Comparison of ENCODE assay signal across 33 mouse cellular contexts in genomic region chr12:49409833-49410232, GRCm38 (mm10). TPM values are rescaled to one million over a fixed set of nuclear protein-coding genes. Genes with fewer than 3 reads are reported as not detected.
DNase-seq lines count a peak whose midpoint lies in the region; ATAC-seq and TF ChIP-seq lines count a peak whose summit lies in the region.
"Had no signal": no experiment of that assay in that cellular context is flagged by ENCODE, and none has a peak within 500 bp of the region (broad histone marks: within the 10 kb centered on the region; RNA-seq: fewer than 3 reads in every experiment).

No protein-coding gene starts in this region.

- ATAC-seq in forebrain, embryonic 12.5 days (ENCODE audit: low FRiP score): peak; percentile 81; the same call in 1 of the 2 replicates
- ATAC-seq in forebrain, postnatal 0 days: peak; percentile 28; the same call in 1 of the 2 replicates
- ATAC-seq: inflammation-experienced regulatory T-cells, adult 6 months; Patski had no signal

- no peak for DNase-seq in layer of hippocampus, adult 2 months (ENCODE audit: low spot score in 2 of 2)
- DNase-seq in layer of hippocampus, adult 9-11 months: no peak
- peak; percentile 72 for DNase-seq in brain, embryonic 14.5 days (ENCODE audit: low read depth)
- no peak for DNase-seq in forebrain, postnatal 0 days
- no peak for DNase-seq in urinary bladder, adult 2 months (ENCODE audit: low spot score)
- DNase-seq in lung, postnatal 14 days: no peak
- DNase-seq: adrenal gland, postnatal 10 days; cerebellum, adult 18-20 months; cerebellum, postnatal 10 days; gastrocnemius, postnatal 14 days; kidney, adult 11 months; kidney, postnatal 14 days; left cerebral cortex, postnatal 4 days; lung, adult 2 months; lung, postnatal 10 days; thymus, postnatal 4 days had no signal

- no peaks in the 10 kb centered on the region for H3K36me3 ChIP-seq in forebrain, embryonic 12.5 days (replicated peaks)
- no peaks in the 10 kb centered on the region for H3K36me3 ChIP-seq in forebrain, postnatal 0 days (ENCODE audit: insufficient read depth)
- H3K36me3 ChIP-seq: heart, embryonic 10.5 days; heart, embryonic 15.5 days; limb, embryonic 15.5 days; neural tube, embryonic 12.5 days had no signal

- no peaks in the 10 kb centered on the region for H3K27me3 ChIP-seq in forebrain, embryonic 12.5 days
- H3K27me3 ChIP-seq in forebrain, postnatal 0 days (ENCODE audit: insufficient read depth, low read length): no peaks in the 10 kb centered on the region

- 15% methylated on average over 2 of the region's 2 CpGs for WGBS in forebrain, embryonic 12.5 days
- 15% methylated on average over 2 of the region's 2 CpGs for WGBS in forebrain, postnatal 0 days

- peaks cover 6% of the 10 kb centered on the region; the same call in 1 of the 2 replicates for H3K4me1 ChIP-seq in forebrain, embryonic 12.5 days
- no peaks in the 10 kb centered on the region for H3K4me1 ChIP-seq in forebrain, postnatal 0 days (ENCODE audit: insufficient read depth)
- H3K4me1 ChIP-seq: heart, embryonic 10.5 days; heart, embryonic 15.5 days; limb, embryonic 15.5 days; neural tube, embryonic 12.5 days had no signal

- no peak overlapping the region for H3K4me3 ChIP-seq in layer of hippocampus, adult 2 months
- H3K4me3 ChIP-seq in forebrain, embryonic 12.5 days (replicated peaks): no peak overlapping the region
- H3K4me3 ChIP-seq in forebrain, postnatal 0 days (ENCODE audit: low read depth, low read length): no peak overlapping the region
- H3K4me3 ChIP-seq: erythroblast, embryonic 14.5 days; heart, embryonic 10.5 days; heart, embryonic 15.5 days; limb, embryonic 15.5 days; myocyte; neural tube, embryonic 12.5 days had no signal

- TF ChIP-seq CTCF in layer of hippocampus, adult 2 months (conservative IDR thresholded peaks at IDR 0.05): no peak
- TF ChIP-seq CTCF in brain, embryonic 14.5 days (IDR thresholded peaks at IDR 0.05; ENCODE audit: borderline replicate concordance, extremely low read depth, insufficient read depth, insufficient read length): no peak
- TF ChIP-seq CTCF in forebrain, postnatal 0 days (IDR thresholded peaks at IDR 0.05; ENCODE audit: low read depth): no peak

- no peak for TF ChIP-seq POLR2A in brain, embryonic 14.5 days (IDR thresholded peaks at IDR 0.05; ENCODE audit: borderline replicate concordance, extremely low read depth, insufficient read depth, insufficient read length, poor library complexity, severe bottlenecking)

- no peak overlapping the region for H3K4me2 ChIP-seq in forebrain, embryonic 12.5 days
- H3K4me2 ChIP-seq in forebrain, postnatal 0 days (ENCODE audit: low read depth): no peak overlapping the region
- H3K4me2 ChIP-seq: heart, embryonic 15.5 days; hindbrain, embryonic 14.5 days; limb, embryonic 15.5 days; neural tube, embryonic 12.5 days had no signal

- H3K9me3 ChIP-seq in forebrain, embryonic 12.5 days: no peaks in the 10 kb centered on the region
- H3K9me3 ChIP-seq in forebrain, postnatal 0 days (ENCODE audit: low read length): no peaks in the 10 kb centered on the region
- H3K9me3 ChIP-seq: heart, embryonic 10.5 days; heart, embryonic 15.5 days; limb, embryonic 15.5 days; neural tube, embryonic 12.5 days had no signal

- H3K27ac ChIP-seq in layer of hippocampus, adult 2 months: peak overlapping the region; percentile 15; the same call in 1 of the 2 replicates
- peak overlapping the region; percentile 59; the same call in 1 of the 2 replicates for H3K27ac ChIP-seq in forebrain, embryonic 12.5 days
- no peak overlapping the region for H3K27ac ChIP-seq in forebrain, postnatal 0 days (ENCODE audit: low read depth, low read length)
- H3K27ac ChIP-seq: heart, embryonic 10.5 days; heart, embryonic 15.5 days; hindbrain, embryonic 14.5 days; limb, embryonic 15.5 days; liver, embryonic 14.5 days; neural tube, embryonic 12.5 days had no signal

- no peak overlapping the region for H3K9ac ChIP-seq in forebrain, embryonic 12.5 days
- H3K9ac ChIP-seq in forebrain, postnatal 0 days: no peak overlapping the region
- H3K9ac ChIP-seq: heart, embryonic 15.5 days; hindbrain, embryonic 14.5 days; limb, embryonic 15.5 days; liver, embryonic 14.5 days; neural tube, embryonic 12.5 days had no signal

RNA-seq across cellular contexts. Expression of gene Gm43517, which starts 24.9 kb away (rescaled TPM):
- 10 to 100 TPM; 11.7 to 12.8 TPM for total RNA-seq in layer of hippocampus, adult 2 months (2021)
- 1.5 and 4.7 TPM in 2 replicates for polyA plus RNA-seq in brain, embryonic 14.5 days (2012; rRNA removed)
- 1.9 and 2.2 TPM in 2 replicates for polyA plus RNA-seq in forebrain, embryonic 12.5 days (2016; fragmentation: Nextera tagmentation; extraction: Ambion mirVana)
- 16.1 and 16.8 TPM in 2 replicates for total RNA-seq in forebrain, postnatal 0 days (2014; rRNA removed)
- 0.53 and 0.85 TPM in 2 replicates for polyA plus RNA-seq in forebrain, postnatal 0 days (2015; fragmentation: Nextera tagmentation; extraction: Ambion mirVana)
- polyA plus RNA-seq in urinary bladder, adult 2 months (2012; rRNA removed): not detected in 2 replicates
- total RNA-seq: common myeloid progenitor, adult 5-6 weeks; gastrocnemius, postnatal 14 days; granulocyte monocyte progenitor cell, adult 5-6 weeks; heart, postnatal 25 days; MEL had no signal
- polyA plus RNA-seq: embryonic facial prominence, embryonic 14.5 days; erythroblast, embryonic 14.5 days; heart, embryonic 10.5 days; heart, embryonic 15.5 days; hindbrain, embryonic 14.5 days; inflammation-experienced regulatory T-cells, adult 6 months; kidney, embryonic 14.5 days; limb, embryonic 15.5 days; liver, embryonic 14.5 days; lung, adult 2 months; myocyte; neural tube, embryonic 12.5 days; Patski had no signal

RNA-seq across cellular contexts. Expression of gene Foxg1, which starts 27.4 kb away (rescaled TPM):
- total RNA-seq in layer of hippocampus, adult 2 months (2021): 100 to 1,000 TPM; 149 to 167 TPM
- polyA plus RNA-seq in brain, embryonic 14.5 days (2012; rRNA removed): 76.0 and 160 TPM in 2 replicates
- polyA plus RNA-seq in forebrain, embryonic 12.5 days (2016; fragmentation: Nextera tagmentation; extraction: Ambion mirVana): 59.7 and 68.4 TPM in 2 replicates
- 76.5 and 79.4 TPM in 2 replicates for total RNA-seq in forebrain, postnatal 0 days (2014; rRNA removed)
- polyA plus RNA-seq in forebrain, postnatal 0 days (2015; fragmentation: Nextera tagmentation; extraction: Ambion mirVana): 50.8 and 53.4 TPM in 2 replicates
- not detected in 2 replicates for polyA plus RNA-seq in urinary bladder, adult 2 months (2012; rRNA removed)
- total RNA-seq: common myeloid progenitor, adult 5-6 weeks; gastrocnemius, postnatal 14 days; granulocyte monocyte progenitor cell, adult 5-6 weeks; heart, postnatal 25 days; MEL had no signal
- polyA plus RNA-seq: heart, embryonic 15.5 days; hindbrain, embryonic 14.5 days; inflammation-experienced regulatory T-cells, adult 6 months; kidney, embryonic 14.5 days; limb, embryonic 15.5 days; liver, embryonic 14.5 days; myocyte; neural tube, embryonic 12.5 days; Patski had no signal

Comparison
In these comparisons a context has a peak if more than half of its experiments do, and no peak if none do; other contexts are left out.
1. RNA of gene Foxg1, which starts 27.4 kb away (polyA plus RNA-seq): 76.0 to 160 TPM in brain, embryonic 14.5 days, 59.7 to 68.4 TPM in forebrain, embryonic 12.5 days and 50.8 to 53.4 TPM in forebrain, postnatal 0 days; not detected in urinary bladder, adult 2 months; every median in the first group is over 10 times any median in the second.